Mouse (Mus musculus) C2C12 (cell line): ENCODE results near the gene Creld1. TPM values are rescaled to one million over a fixed set of nuclear protein-coding genes. Genes with fewer than 3 reads are reported as not detected.
A peak's percentile ranks its signal among the peaks of the same experiment; 100 is the strongest.

ENCODE experiments used
- H3K27me3 ChIP-seq: one replicate; pipeline ENCODE4 v1.6.1; 2011; ENCODE audit not compliant: control insufficient read depth, insufficient read depth, insufficient read length
- H3K36me3 ChIP-seq: one replicate; pipeline ENCODE4 v1.6.1; 2011; ENCODE audit not compliant: control insufficient read depth, insufficient read depth
- H3K4me3 ChIP-seq: one replicate; pipeline ENCODE4 v1.5.1; 2011; ENCODE audit warnings: mild to moderate bottlenecking, control low read depth; ENCODE audit not compliant: poor library complexity, insufficient read depth, severe bottlenecking
- H3K79me2 ChIP-seq: one replicate; pipeline ENCODE4 v1.6.1; 2011; ENCODE audit not compliant: control insufficient read depth, insufficient read depth
- H3K79me3 ChIP-seq: one replicate; pipeline ENCODE4 v1.6.1; 2011; ENCODE audit warnings: low read depth, control low read depth
- H3ac ChIP-seq: one replicate; pipeline ENCODE3; 2011; ENCODE audit warnings: low read depth; ENCODE audit not compliant: control insufficient read depth, insufficient read length
- CEBPB ChIP-seq: IDR thresholded peaks from one replicate; pipeline ENCODE4 v1.6.1; 2011; ENCODE audit warnings: low read depth, mild to moderate bottlenecking, control low read depth, moderate library complexity
- CTCF ChIP-seq: IDR thresholded peaks from one replicate; pipeline ENCODE4 v1.5.1; 2011; ENCODE audit not compliant: control insufficient read depth, insufficient read depth, insufficient read length
- FOSL1 ChIP-seq: IDR thresholded peaks from one replicate; pipeline ENCODE4 v1.8.0; 2011; ENCODE audit warnings: mild to moderate bottlenecking, low read length; ENCODE audit not compliant: poor library complexity, insufficient read depth, severe bottlenecking
- MAX ChIP-seq: IDR thresholded peaks from one replicate; pipeline ENCODE4 v1.6.1; 2011; ENCODE audit warnings: mild to moderate bottlenecking, control low read depth
- MYOD1 ChIP-seq: IDR thresholded peaks from one replicate; pipeline ENCODE4 v1.6.1; 2011; ENCODE audit warnings: low read depth; ENCODE audit not compliant: control insufficient read depth, insufficient read length
- MYOG ChIP-seq: IDR thresholded peaks from one replicate; pipeline ENCODE4 v1.6.1; 2011; ENCODE audit not compliant: control insufficient read depth, insufficient read length; ENCODE audit errors: extremely low read depth
- USF1 ChIP-seq: IDR thresholded peaks from one replicate; pipeline ENCODE4 v1.6.1; 2011; ENCODE audit warnings: low read depth, mild to moderate bottlenecking, control low read depth, moderate library complexity
- long read RNA-seq, 2 experiments: library from polyadenylated mRNA; unstranded; transcript quantifications; one replicate each; pipeline ENCODE4 v2.0.0; 2019 to 2020
- polyA plus RNA-seq: library from polyadenylated mRNA; unstranded; fragments of >200 nt; fragmentation: generic; extraction: Trizol; gene quantifications from one replicate; pipeline ENCODE4 v1.2.1, GENCODE M21; 2012; ENCODE audit warnings: missing spikeins

The Creld1 gene
- polyA plus RNA-seq: 16.4 TPM
- long read RNA-seq, experiment 1, transcript Creld1-201 (10 exons, 2,306 nt): major isoform, 12 of 18 reads
- long read RNA-seq, experiment 1, partial matches to known transcripts: 2 of 18 reads
- long read RNA-seq, experiment 1, other reads (novel, unspliced or antisense): 2 of 18 reads
- long read RNA-seq, experiment 2, transcript Creld1-201 (10 exons, 2,306 nt): major isoform, 65 of 72 reads
- long read RNA-seq, experiment 2, partial matches to known transcripts: 1 of 72 reads
- long read RNA-seq, experiment 2, other reads (novel, unspliced or antisense): 6 of 72 reads

DNA sequence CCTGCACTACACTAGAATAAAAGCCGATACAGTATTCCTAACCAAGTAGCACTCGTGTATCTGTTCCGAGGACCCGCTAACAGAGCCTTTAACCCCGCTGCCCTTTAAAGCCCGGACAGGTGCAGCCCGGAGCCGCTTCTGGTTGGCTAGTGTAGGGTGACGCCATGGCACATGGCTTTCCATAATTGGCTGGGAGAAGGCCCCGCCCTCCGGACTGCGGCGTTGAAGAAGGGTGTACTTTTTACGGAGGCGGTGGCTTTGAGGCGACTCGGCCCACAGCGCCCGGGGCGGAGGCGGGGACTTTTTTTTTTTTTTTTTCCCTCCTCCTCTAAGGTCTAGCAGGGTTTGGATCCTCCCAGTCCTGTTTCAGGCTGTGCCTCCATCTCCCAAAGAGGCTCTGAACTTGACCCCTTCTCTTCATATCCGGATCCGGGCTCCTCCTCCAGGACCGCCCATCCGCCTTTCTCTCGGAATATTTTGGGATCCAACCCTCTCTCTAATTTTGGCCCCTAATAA is at the start of gene Creld1:
Gene Creld1 (plus strand): TSS at position 198 of the 516 bp plus-strand sequence.
- no peaks in the 10 kb centered on the region for H3K27me3 ChIP-seq

DNA sequence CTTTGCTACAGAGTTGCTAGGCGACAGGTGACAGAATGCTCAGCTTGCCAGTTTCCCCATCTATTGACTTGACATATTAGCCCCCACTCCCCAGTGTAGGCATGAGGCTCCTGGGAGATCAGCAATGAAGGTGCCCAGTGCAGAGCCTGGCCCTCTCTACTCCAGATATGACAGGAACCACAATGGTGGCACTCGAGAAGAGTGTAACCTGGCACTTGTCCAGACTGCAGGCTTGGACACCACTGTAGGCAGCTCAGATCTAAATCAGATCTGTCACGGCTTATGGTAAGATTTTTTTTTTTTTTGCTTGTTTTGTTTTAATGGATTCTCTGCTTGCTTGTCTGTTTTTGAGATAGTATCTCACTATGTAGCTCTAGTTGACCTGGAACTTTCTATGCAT is 49.4 kb upstream of the Creld1 start:
- TF ChIP-seq CEBPB: no peak
- TF ChIP-seq MYOG: no peak
- TF ChIP-seq USF1: no peak
- no peak for TF ChIP-seq CTCF
- no peak for TF ChIP-seq MYOD1
- TF ChIP-seq MAX: no peak
- no peak for TF ChIP-seq FOSL1
- no peak overlapping the region for H3ac ChIP-seq
- H3K79me3 ChIP-seq: no peaks in the 10 kb centered on the region
- no peaks in the 10 kb centered on the region for H3K36me3 ChIP-seq
- H3K79me2 ChIP-seq: no peaks in the 10 kb centered on the region
- H3K27me3 ChIP-seq: peaks cover 9% of the 10 kb centered on the region
- no peak overlapping the region for H3K4me3 ChIP-seq

More for the DNA sequence above, at the start of gene Creld1:
- Histone ChIP-seq H3K36me3 (peaks cover 3% of the 10 kb centered on the region), H3K79me2 (no peaks in the 10 kb centered on the region), H3K4me3 (peak within 1 kb of the TSS; percentile 14), H3K79me3 (no peaks in the 10 kb centered on the region), H3ac (peak within 1 kb of the TSS; percentile 24)
- TF ChIP-seq MYOG (no peak), CTCF (no peak), FOSL1 (no peak), CEBPB (no peak), MAX (no peak), MYOD1 (no peak), USF1 (no peak)

DNA sequence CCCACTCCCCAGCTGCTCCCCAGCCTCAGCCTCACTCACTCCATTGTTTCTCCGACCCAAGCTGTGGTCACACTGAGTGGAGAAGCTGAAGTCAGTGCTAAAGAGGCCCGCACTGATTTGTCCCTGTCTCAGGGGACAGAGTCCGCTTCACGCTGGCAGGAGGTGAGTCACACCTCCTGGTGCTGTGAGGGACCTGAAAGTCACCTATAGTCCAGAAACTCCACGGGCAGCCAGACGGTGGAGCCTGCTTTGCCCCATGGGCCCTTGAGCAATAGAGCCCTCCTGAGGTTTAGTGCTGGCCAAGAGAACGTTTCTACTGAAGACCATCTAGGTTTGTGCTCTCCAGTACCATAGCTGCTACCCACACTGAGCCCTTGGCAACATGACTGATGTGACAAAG is 48.4 kb upstream of the Creld1 start:
- peaks cover 9% of the 10 kb centered on the region for H3K27me3 ChIP-seq
- no peak overlapping the region for H3K4me3 ChIP-seq
- no peak overlapping the region for H3ac ChIP-seq
- no peaks in the 10 kb centered on the region for H3K79me3 ChIP-seq
- no peak for TF ChIP-seq MYOG
- no peak for TF ChIP-seq CTCF
- TF ChIP-seq CEBPB: no peak
- TF ChIP-seq USF1: no peak
- TF ChIP-seq MAX: no peak
- TF ChIP-seq MYOD1: no peak
- no peak for TF ChIP-seq FOSL1
- H3K36me3 ChIP-seq: no peaks in the 10 kb centered on the region
- no peaks in the 10 kb centered on the region for H3K79me2 ChIP-seq

DNA sequence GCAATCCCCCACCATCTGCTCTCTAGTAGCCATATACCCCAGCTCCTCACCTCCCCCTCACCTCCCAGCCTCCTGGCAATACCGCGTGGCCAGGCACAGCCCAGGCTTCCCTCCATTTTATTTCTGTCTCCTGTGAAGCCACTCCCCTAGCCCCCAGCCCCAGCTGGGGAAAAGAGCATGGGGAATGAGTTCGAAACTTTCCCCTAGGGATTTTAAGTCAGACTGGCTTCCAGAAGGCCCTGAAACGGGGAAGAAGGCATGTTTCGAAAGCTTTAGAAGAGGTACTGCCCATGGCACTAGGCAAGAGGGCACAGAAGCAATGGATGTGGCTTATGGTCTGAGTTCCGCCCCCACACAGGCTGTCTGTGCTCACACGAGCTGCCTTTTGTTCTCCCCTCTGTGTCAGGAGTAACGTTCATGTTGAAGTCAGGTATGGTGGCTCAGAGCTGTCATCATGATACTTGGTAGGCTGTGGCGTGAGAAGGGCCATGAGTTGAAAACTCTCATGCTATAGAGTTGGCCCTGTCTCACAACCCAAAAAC is 47.4 kb upstream of the Creld1 start, which contains the start of gene Cidec:
Gene Cidec (minus strand): TSS at position 97 of the 542 bp plus-strand sequence.
- H3K79me3 ChIP-seq: no peaks in the 10 kb centered on the region
- no peak for TF ChIP-seq CTCF
- H3K4me3 ChIP-seq: no peak within 1 kb of the TSS
- H3K36me3 ChIP-seq: no peaks in the 10 kb centered on the region
- peaks cover 9% of the 10 kb centered on the region for H3K27me3 ChIP-seq
- no peak within 1 kb of the TSS for H3ac ChIP-seq
- no peaks in the 10 kb centered on the region for H3K79me2 ChIP-seq

DNA sequence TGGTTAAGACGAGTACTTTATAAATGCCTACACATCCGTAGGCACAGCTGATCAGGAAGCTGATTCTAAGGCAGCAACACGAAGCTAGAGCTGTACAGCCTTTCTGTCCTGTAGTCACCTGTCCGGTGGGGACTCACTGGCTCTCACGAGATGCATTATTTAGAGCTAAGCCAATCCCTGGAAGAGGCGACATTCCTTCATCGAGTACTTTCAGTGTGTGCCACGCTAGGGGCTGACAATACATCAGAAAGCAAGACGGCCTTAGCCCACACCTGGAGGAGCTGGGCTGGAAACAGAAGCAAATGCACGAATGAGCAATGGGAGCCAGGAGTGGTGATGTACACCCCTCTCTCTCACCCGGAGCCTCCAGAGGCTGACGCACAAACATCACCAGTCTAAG is 46.0 kb upstream of the Creld1 start:
- H3K36me3 ChIP-seq: no peaks in the 10 kb centered on the region
- no peak for TF ChIP-seq FOSL1
- no peak for TF ChIP-seq CTCF
- no peak for TF ChIP-seq MYOG
- no peak for TF ChIP-seq USF1
- TF ChIP-seq CEBPB: no peak
- no peak for TF ChIP-seq MAX
- TF ChIP-seq MYOD1: no peak
- no peaks in the 10 kb centered on the region for H3K79me2 ChIP-seq
- H3K27me3 ChIP-seq: peaks cover 9% of the 10 kb centered on the region
- no peak overlapping the region for H3K4me3 ChIP-seq
- no peak overlapping the region for H3ac ChIP-seq
- no peaks in the 10 kb centered on the region for H3K79me3 ChIP-seq
